Mouse (Mus musculus) hindbrain, embryonic 14.5 days (tissue): ENCODE results near the gene Pgbd5. TPM values are rescaled to one million over a fixed set of nuclear protein-coding genes. Genes with fewer than 3 reads are reported as not detected.

Experiments used
- ATAC-seq: fragments of 200-750 bp; cut with Nextera tagmentation; 2 replicates; pipeline ENCODE4 v1.8.0; 2017; ENCODE audit warnings: moderate number of reproducible peaks, mild to moderate bottlenecking, moderate TSS enrichment, moderate library complexity; ENCODE audit not compliant: low FRiP score
- DNase-seq: peaks from one replicate; pipeline ENCODE4 v3.0.0-alpha.2; 2015; ENCODE audit warnings: low spot score
- H3K27ac ChIP-seq: fragments of 300-500 bp; sonication (generic); 2 replicates; pipeline ENCODE4 v1.5.1; 2014; ENCODE audit warnings: mild to moderate bottlenecking, moderate library complexity
- H3K27me3 ChIP-seq: fragments of 300-500 bp; sonication (generic); 2 replicates; pipeline ENCODE4 v1.6.1; 2014; ENCODE audit warnings: mild to moderate bottlenecking, low read length, mixed read lengths; ENCODE audit not compliant: control insufficient read depth, insufficient read depth
- H3K36me3 ChIP-seq: fragments of 300-500 bp; sonication (generic); replicated peaks from 2 replicates; pipeline ENCODE4 v1.6.1; 2014; ENCODE audit not compliant: control insufficient read depth, insufficient read depth
- H3K4me1 ChIP-seq: fragments of 300-500 bp; sonication (generic); replicated peaks from 2 replicates; pipeline ENCODE4 v1.6.1; 2014; ENCODE audit warnings: antibody characterized with exemption, low read length, mixed read lengths; ENCODE audit not compliant: control insufficient read depth, insufficient read depth
- H3K4me2 ChIP-seq: fragments of 300-500 bp; sonication (generic); replicated peaks from 2 replicates; pipeline ENCODE4 v1.6.1; 2014; ENCODE audit warnings: mild to moderate bottlenecking, moderate library complexity
- H3K4me3 ChIP-seq: fragments of 300-500 bp; sonication (generic); replicated peaks from 2 replicates; pipeline ENCODE4 v1.5.1; 2014; ENCODE audit warnings: mild to moderate bottlenecking, low read length
- H3K9ac ChIP-seq: fragments of 300-500 bp; sonication (generic); 2 replicates; pipeline ENCODE4 v1.6.1; 2014
- H3K9me3 ChIP-seq: fragments of 300-500 bp; sonication (generic); 2 replicates; pipeline ENCODE4 v1.6.1; 2016; ENCODE audit warnings: low read length; ENCODE audit not compliant: control insufficient read depth
- WGBS: fragments of 180-500 bp; shearing (Covaris S2); extraction: QIAGEN DNeasy Blood & Tissue Kit; methylation state at CpG from one replicate; pipeline ENCODE4 v1.1.7; 2014; 5-methylcytosine and 5-hydroxymethylcytosine counted together
- polyA plus RNA-seq: library from polyadenylated mRNA; unstranded; fragments of >200 nt; fragmentation: Nextera tagmentation; extraction: Ambion mirVana; gene quantifications from 2 replicates; pipeline ENCODE4 v1.2.1, GENCODE M21; 2014

Pgbd5 gene
- polyA plus RNA-seq: 16.9 and 18.8 TPM in 2 replicates

GRCm38 (mm10) chr8:124439558-124439957 lies at the start of gene Pgbd5:
Pgbd5 (minus strand) TSS chr8:124439658.
- 78% methylated on average over 6 of the region's 6 CpGs for WGBS
- ATAC-seq: no peak
- no peaks in the 10 kb centered on the region for H3K27me3 ChIP-seq

DNA sequence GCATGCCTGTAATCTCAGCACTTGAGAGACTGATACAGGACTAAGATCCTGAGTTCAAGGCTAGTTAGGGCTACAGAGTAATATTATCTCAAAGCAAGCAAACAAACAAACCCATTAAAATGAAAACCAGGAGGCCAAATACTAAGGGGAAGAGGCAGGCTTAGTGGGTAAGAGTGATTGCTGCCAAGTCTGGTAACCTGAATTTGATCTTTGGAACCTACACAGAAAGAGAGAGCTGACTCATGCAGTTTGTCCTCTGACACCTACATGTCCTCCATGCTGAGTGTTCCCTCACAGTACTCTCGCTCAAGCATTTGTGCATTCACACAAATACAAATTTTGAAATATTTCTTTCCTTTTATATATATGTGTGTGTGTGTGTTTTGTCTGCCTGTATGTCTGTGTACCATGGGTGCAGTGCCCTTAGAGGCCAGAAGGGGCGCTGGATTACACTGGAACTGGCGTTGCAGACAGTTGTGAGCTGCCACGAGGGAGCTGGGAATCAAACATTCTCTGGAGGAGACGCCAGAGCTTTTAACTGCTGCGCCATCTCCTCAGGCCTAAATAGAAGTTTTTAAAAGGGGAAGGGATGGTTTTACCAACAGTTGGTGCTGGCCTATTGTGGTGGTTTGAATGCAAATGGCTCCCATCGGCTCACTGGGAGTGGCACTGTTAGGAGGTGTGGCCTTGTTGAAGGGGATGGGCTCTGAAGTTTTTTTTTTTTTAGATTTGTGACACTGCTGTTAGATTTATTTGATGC lies 44.1 kb upstream of the Pgbd5 start:
- ATAC-seq (no peak), DNase-seq (no peak)
- no peaks in the 10 kb centered on the region for H3K9me3 ChIP-seq
- H3K4me2 ChIP-seq: no peak overlapping the region
- H3K9ac ChIP-seq: no peak overlapping the region
- H3K27me3 ChIP-seq: no peaks in the 10 kb centered on the region
- H3K27ac ChIP-seq: no peak overlapping the region
- whole genome bisulfite sequencing: 76% methylated on average over 7 of the region's 7 CpGs
- no peaks in the 10 kb centered on the region for H3K4me1 ChIP-seq
- H3K4me3 ChIP-seq: no peak overlapping the region
- no peaks in the 10 kb centered on the region for H3K36me3 ChIP-seq

More at GRCm38 (mm10) chr8:124439558-124439957, at the start of gene Pgbd5:
- Histone ChIP-seq H3K9ac (no peak within 1 kb of the TSS), H3K27ac (no peak within 1 kb of the TSS), H3K4me3 (no peak within 1 kb of the TSS), H3K4me1 (no peaks in the 10 kb centered on the region; the same call in 1 of the 2 replicates), H3K4me2 (no peak within 1 kb of the TSS), H3K36me3 (no peaks in the 10 kb centered on the region), H3K9me3 (no peaks in the 10 kb centered on the region)
- DNase-seq: no peak

GRCm38 (mm10) chr8:124482790-124483189 lies 43.3 kb upstream of the Pgbd5 start:
- ATAC-seq: no peak
- 97% methylated on average over 2 of the region's 2 CpGs for WGBS
- H3K9me3 ChIP-seq: no peaks in the 10 kb centered on the region

DNA sequence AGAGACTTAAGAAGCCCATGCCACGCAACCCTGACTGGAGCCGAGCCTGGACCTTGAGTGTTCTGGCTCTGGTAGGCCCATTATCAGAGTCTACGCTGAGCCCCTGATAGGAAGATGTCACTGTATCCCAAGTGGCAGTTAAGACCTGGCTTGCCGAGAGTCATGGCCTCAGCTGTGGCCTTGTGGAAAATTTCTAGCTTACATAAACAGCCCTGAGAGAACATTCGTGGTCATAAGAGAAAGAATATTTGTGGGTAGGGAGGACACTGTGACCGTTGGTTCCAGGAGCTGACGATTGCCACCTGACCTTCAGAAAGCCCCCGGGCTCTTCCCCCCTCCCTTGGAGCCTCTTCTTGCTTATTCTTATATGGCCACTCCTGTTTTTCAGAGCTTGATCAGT lies 40.9 kb upstream of the Pgbd5 start:
- Histone ChIP-seq H3K9ac (no peak overlapping the region), H3K4me3 (no peak overlapping the region), H3K27ac (no peak overlapping the region), H3K27me3 (no peaks in the 10 kb centered on the region), H3K9me3 (no peaks in the 10 kb centered on the region), H3K4me1 (no peaks in the 10 kb centered on the region), H3K36me3 (no peaks in the 10 kb centered on the region), H3K4me2 (no peak overlapping the region)
- no peak for DNase-seq
- 89% methylated on average over 8 of the region's 8 CpGs for WGBS
- no peak for ATAC-seq

More at GRCm38 (mm10) chr8:124482790-124483189, 43.3 kb upstream of the Pgbd5 start:
- H3K4me3 ChIP-seq: no peak overlapping the region
- no peak overlapping the region for H3K9ac ChIP-seq
- H3K4me2 ChIP-seq: no peak overlapping the region
- H3K27me3 ChIP-seq: no peaks in the 10 kb centered on the region
- no peak overlapping the region for H3K27ac ChIP-seq
- DNase-seq: no peak
- H3K36me3 ChIP-seq: no peaks in the 10 kb centered on the region
- H3K4me1 ChIP-seq: no peaks in the 10 kb centered on the region

DNA sequence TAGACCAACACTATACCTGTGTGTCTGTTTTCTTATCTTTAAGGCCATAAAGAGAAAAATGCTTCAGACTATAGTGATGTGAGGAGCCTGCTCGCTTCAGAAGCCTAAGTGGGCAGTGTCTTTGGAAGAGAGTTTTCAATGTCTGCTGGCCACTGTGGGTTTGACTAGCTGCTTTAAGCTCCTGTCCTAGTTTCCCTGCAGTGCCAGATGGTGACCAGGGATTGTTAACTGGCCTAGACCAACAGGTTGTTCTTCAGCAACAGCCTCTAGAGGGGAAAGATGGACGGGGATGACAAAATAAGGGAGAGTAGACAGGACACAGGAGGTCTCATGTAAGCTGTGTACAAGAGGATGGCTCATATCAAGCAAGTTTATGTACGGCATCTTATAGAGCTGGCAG lies 39.8 kb upstream of the Pgbd5 start:
- no peak overlapping the region for H3K4me3 ChIP-seq
- ATAC-seq (no peak), DNase-seq (no peak)
- H3K4me1 ChIP-seq: no peaks in the 10 kb centered on the region
- H3K9ac ChIP-seq: no peak overlapping the region
- no peaks in the 10 kb centered on the region for H3K27me3 ChIP-seq
- no peaks in the 10 kb centered on the region for H3K9me3 ChIP-seq
- 81% methylated on average over 3 of the region's 3 CpGs for WGBS
- no peaks in the 10 kb centered on the region for H3K36me3 ChIP-seq
- H3K4me2 ChIP-seq: no peak overlapping the region
- no peak overlapping the region for H3K27ac ChIP-seq

DNA sequence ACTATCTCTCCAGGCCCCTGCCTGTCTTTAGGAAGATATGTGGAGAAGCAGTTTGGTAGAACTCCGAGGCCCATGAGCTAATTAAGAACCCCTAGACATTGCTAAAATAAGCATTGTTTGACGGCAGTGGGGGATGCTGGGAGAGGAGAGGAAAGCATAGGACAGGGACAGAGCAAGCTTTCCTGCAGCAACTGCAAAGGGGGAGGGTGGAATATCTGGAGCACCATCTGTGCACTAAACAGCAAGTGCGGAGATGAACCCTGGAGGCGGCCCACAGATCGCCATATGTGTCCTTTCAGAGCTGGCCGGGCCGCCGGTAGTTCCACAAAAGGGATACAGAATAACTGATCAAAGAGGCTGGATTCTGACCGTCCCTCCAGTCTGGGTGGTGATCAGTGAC lies 37.2 kb upstream of the Pgbd5 start:
- H3K27ac ChIP-seq: no peak overlapping the region
- ATAC-seq: no peak

DNA sequence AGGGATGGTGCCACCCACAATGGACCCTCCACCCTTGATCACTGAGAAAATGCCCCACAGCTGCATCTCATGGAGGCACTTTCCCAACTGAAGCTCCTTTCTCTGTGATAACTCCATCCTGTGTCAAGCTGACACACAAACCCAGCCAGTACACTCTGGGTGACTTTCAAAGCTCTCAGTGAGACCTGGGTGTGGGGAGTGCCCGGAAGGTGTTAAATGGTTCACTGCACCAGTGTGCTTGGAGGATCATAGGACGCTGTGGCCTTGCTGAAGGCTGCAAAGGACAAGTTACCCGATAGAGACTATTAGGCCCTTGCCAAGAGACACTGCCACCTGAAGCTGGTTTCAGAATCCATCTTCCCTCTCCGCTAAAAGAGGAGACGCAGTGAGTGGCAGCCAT lies 36.2 kb upstream of the Pgbd5 start:
- H3K27ac ChIP-seq: no peak overlapping the region
- no peaks in the 10 kb centered on the region for H3K27me3 ChIP-seq

More for the DNA sequence above, 37.2 kb upstream of the Pgbd5 start:
- Histone ChIP-seq H3K9me3 (no peaks in the 10 kb centered on the region), H3K4me3 (no peak overlapping the region), H3K4me2 (no peak overlapping the region), H3K36me3 (no peaks in the 10 kb centered on the region), H3K4me1 (no peaks in the 10 kb centered on the region), H3K9ac (no peak overlapping the region), H3K27me3 (no peaks in the 10 kb centered on the region)
- 24% methylated on average over 9 of the region's 9 CpGs for WGBS
- DNase-seq: no peak

GRCm38 (mm10) chr8:124464641-124465040 lies 25.2 kb upstream of the Pgbd5 start:
- H3K4me1 ChIP-seq: 0 out of 2 replicates have a peak, but pooled peaks cover 14% of the 10 kb centered on the region
- no peak overlapping the region for H3K4me2 ChIP-seq
- WGBS: 90% methylated on average over 2 of the region's 2 CpGs
- H3K27me3 ChIP-seq: no peaks in the 10 kb centered on the region
- H3K9me3 ChIP-seq: no peaks in the 10 kb centered on the region
- no peak overlapping the region for H3K9ac ChIP-seq
- no peak overlapping the region for H3K4me3 ChIP-seq
- DNase-seq (no peak), ATAC-seq (no peak)
- no peaks in the 10 kb centered on the region for H3K36me3 ChIP-seq
- no peak overlapping the region for H3K27ac ChIP-seq

More for the DNA sequence above, 36.2 kb upstream of the Pgbd5 start:
- Histone ChIP-seq H3K36me3 (no peaks in the 10 kb centered on the region), H3K9ac (no peak overlapping the region), H3K4me1 (no peaks in the 10 kb centered on the region), H3K4me3 (no peak overlapping the region), H3K4me2 (no peak overlapping the region), H3K9me3 (no peaks in the 10 kb centered on the region)
- no peak for ATAC-seq
- no peak for DNase-seq
- 82% methylated on average over 5 of the region's 5 CpGs for WGBS

DNA sequence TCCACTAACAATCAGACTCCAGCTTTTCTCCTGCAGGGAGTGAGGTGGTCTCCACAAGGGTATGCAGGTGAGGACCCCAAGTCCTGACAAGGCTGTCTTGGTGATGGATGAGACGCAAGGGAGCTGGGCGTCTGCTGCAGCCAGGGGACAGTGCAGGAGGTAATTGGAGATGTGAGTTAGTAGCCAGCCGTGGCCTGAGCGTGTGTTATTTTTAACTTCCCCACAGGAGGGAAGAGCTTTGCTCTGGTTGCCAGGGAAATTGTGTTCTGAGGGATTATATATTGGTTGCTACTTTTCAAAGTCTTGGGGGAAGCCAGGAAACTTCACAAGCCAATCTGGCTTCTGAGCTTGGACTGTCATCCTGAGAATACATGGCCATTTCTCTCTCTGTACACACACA lies 23.7 kb upstream of the Pgbd5 start:
- 29% methylated on average over 4 of the region's 4 CpGs for WGBS
- Histone ChIP-seq H3K36me3 (no peaks in the 10 kb centered on the region), H3K4me2 (no peak overlapping the region), H3K27ac (no peak overlapping the region), H3K4me3 (no peak overlapping the region), H3K9ac (no peak overlapping the region), H3K9me3 (no peaks in the 10 kb centered on the region), H3K4me1 (0 out of 2 replicates have a peak, but pooled peaks cover 14% of the 10 kb centered on the region), H3K27me3 (no peaks in the 10 kb centered on the region)
- DNase-seq: no peak
- ATAC-seq: no peak
